Comparison of ENCODE assay signal across 16 mouse cellular contexts in the genomic region with DNA sequence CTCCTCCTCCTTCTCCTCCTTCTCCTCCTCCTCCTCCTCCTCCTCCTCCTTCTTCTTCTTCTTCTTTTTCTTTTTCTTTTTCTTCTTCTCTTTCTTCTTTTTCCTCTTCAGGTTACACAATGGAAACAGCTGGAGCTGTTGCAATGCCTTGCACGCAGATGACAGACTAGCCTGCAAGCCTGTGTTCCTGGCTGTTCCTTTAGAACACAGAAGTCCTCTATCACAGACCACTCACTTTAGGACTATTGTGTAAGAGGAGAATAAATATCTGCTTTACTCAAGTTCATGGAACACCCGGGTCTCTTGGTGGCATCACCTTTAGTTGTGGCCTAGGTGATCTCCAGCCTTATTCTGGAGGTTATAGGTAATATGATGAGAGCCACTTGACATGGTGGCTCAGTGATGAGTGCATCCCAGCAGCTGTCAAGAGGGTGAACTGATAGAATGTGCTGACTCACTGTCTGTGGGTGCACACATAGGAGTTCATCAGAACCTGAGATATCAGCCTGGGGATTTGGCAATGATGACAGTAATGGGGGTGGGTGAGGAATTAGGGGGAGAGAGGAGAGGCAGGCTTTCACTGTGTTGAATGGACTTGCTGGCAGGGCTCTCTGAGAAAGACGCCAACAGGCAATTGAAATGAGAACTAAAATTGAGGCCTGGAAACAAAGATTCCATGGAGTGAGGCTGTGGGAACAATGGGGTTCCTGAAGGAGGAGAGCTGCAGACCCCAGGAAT.
DNase-seq lines count a peak whose midpoint lies in the region; ATAC-seq and TF ChIP-seq lines count a peak whose summit lies in the region.
"Had no signal": no experiment of that assay in that cellular context is flagged by ENCODE, and none has a peak within 500 bp of the region (broad histone marks: within the 10 kb centered on the region; RNA-seq: fewer than 3 reads in every experiment).

No protein-coding gene starts in this region.

- H3K27me3 ChIP-seq in intestine, postnatal 0 days (replicated peaks; ENCODE audit: control insufficient read depth, insufficient read depth, low read length): no peaks in the 10 kb centered on the region
- H3K27me3 ChIP-seq: liver, embryonic 15.5 days; midbrain, embryonic 15.5 days; neural tube, embryonic 15.5 days; Patski had no signal

- no peak overlapping the region for H3K4me3 ChIP-seq in intestine, postnatal 0 days (ENCODE audit: low read depth, low read length)
- H3K4me3 ChIP-seq: hindbrain, embryonic 10.5 days; liver, embryonic 15.5 days; midbrain, embryonic 15.5 days; neural tube, embryonic 15.5 days had no signal

- TF ChIP-seq CTCF in intestine, postnatal 0 days (IDR thresholded peaks at IDR 0.05; ENCODE audit: low read depth): no peak

- no peak overlapping the region for H3K4me2 ChIP-seq in intestine, postnatal 0 days (replicated peaks; ENCODE audit: low read depth)
- H3K4me2 ChIP-seq: liver, embryonic 15.5 days; midbrain, embryonic 15.5 days; neural tube, embryonic 15.5 days had no signal

- WGBS in intestine, postnatal 0 days: 79% methylated on average over 3 of the region's 3 CpGs

- no peak overlapping the region for H3K9ac ChIP-seq in intestine, postnatal 0 days (ENCODE audit: low read depth, low read length)
- H3K9ac ChIP-seq: liver, embryonic 15.5 days; midbrain, embryonic 15.5 days; neural tube, embryonic 15.5 days had no signal

- H3K9me3 ChIP-seq in intestine, postnatal 0 days (ENCODE audit: control insufficient read depth): no peaks in the 10 kb centered on the region
- H3K9me3 ChIP-seq: hindbrain, embryonic 10.5 days; liver, embryonic 15.5 days; midbrain, embryonic 15.5 days; neural tube, embryonic 15.5 days had no signal

- no peak for DNase-seq in frontal cortex, postnatal 14 days (ENCODE audit: low spot score in 2 of 2)
- peak; percentile 5 to 16 for DNase-seq in left cerebral cortex, adult 18-20 months (ENCODE audit: low spot score in 2 of 2)
- no peak for DNase-seq in left cerebral cortex, postnatal 14 days (ENCODE audit: low spot score in 2 of 2)
- peak; percentile 17 to 19 for DNase-seq in heart, postnatal 14 days
- DNase-seq in lung, postnatal 25 days (ENCODE audit: low spot score): peak; percentile 39
- no peak for DNase-seq in thymus, adult 18-20 months
- DNase-seq: adrenal gland, postnatal 25 days; cerebellum, adult 11-12 months; kidney, adult 2 months had no signal

- peak; percentile 55 for ATAC-seq in frontal cortex, adult (ENCODE audit: low TSS enrichment)
- no peak for ATAC-seq in intestine, postnatal 0 days
- ATAC-seq: midbrain, embryonic 15.5 days; Patski had no signal

- H3K36me3 ChIP-seq in intestine, postnatal 0 days (ENCODE audit: control insufficient read depth, insufficient read depth): no peaks in the 10 kb centered on the region
- H3K36me3 ChIP-seq: hindbrain, embryonic 10.5 days; liver, embryonic 15.5 days; midbrain, embryonic 15.5 days; neural tube, embryonic 15.5 days had no signal

- intact Hi-C loops in left cerebral cortex, postnatal 14 days (cut with DNase I): no loop called here
- intact Hi-C loops in heart, postnatal 14 days (cut with DNase I): no loop called here

- no peaks in the 10 kb centered on the region for H3K4me1 ChIP-seq in intestine, postnatal 0 days (replicated peaks; ENCODE audit: control insufficient read depth, insufficient read depth, low read length)
- H3K4me1 ChIP-seq: hindbrain, embryonic 10.5 days; liver, embryonic 15.5 days; midbrain, embryonic 15.5 days; neural tube, embryonic 15.5 days had no signal

- H3K27ac ChIP-seq in intestine, postnatal 0 days (ENCODE audit: low read depth, low read length): no peak overlapping the region
- H3K27ac ChIP-seq: hindbrain, embryonic 10.5 days; liver, embryonic 15.5 days; midbrain, embryonic 15.5 days; neural tube, embryonic 15.5 days had no signal

Comparison
In these comparisons a context has a peak if more than half of its experiments do, and no peak if none do; other contexts are left out.
1. DNase-seq: peak in left cerebral cortex, adult 18-20 months (2 of 2), heart, postnatal 14 days (2 of 2) and lung, postnatal 25 days (single experiment); none in frontal cortex, postnatal 14 days (0 of 2), left cerebral cortex, postnatal 14 days (0 of 2) and thymus, adult 18-20 months (0 of 2).